Mouse (Mus musculus): ENCODE measurements around the gene Fbln1. TPM values are rescaled to one million over a fixed set of nuclear protein-coding genes. Genes with fewer than 3 reads are reported as not detected.

Fbln1 gene
- polyA plus RNA-seq, 1 experiment from 2014 or later: 147 TPM

DNA sequence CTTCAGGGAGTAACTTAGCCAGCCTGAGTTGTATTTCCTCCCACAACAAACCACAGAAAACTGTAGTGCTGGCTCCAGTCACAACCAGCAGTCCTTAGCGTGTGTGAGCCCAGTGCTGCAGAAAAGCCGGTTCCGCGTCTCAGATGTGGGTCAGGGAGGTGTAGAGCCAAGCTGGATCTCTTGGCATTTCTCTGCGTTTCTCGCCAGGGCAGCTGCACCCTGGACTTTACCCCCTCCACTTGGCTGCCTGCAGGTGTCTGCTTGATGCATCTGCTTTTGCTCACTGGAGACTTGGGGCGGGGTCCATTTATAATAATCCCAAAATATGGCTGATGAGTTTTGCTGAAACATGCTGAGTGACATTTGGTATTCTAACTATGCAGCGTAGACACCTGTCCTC, 71.5 kb downstream of the Fbln1 start:
- H3K9me3 ChIP-seq (ENCODE audit: control insufficient read depth, low read length): no peaks in the 10 kb centered on the region
- ATAC-seq (replicated peaks; ENCODE audit: low FRiP score): no peak
- H3K27ac ChIP-seq (ENCODE audit: low read depth, low read length): no peak overlapping the region
- no peaks in the 10 kb centered on the region for H3K27me3 ChIP-seq (ENCODE audit: control insufficient read depth, insufficient read depth, low read length)
- no peak overlapping the region for H3K4me2 ChIP-seq (ENCODE audit: low read depth, low read length, severe bottlenecking)
- no peak overlapping the region for H3K4me3 ChIP-seq (ENCODE audit: low read depth, low read length)
- no peak for DNase-seq (ENCODE audit: low spot score)
- 94% methylated on average over 8 of the region's 8 CpGs for whole genome bisulfite sequencing
- peaks cover 5% of the 10 kb centered on the region; the same call in 1 of the 2 replicates for H3K4me1 ChIP-seq (replicated peaks; ENCODE audit: control insufficient read depth, insufficient read depth, low read length)
- no peak overlapping the region for H3K9ac ChIP-seq (ENCODE audit: low read length)
- no peaks in the 10 kb centered on the region for H3K36me3 ChIP-seq (ENCODE audit: control insufficient read depth, insufficient read depth, low read length)

- no peak overlapping the region for H3K9ac ChIP-seq (ENCODE audit: low read length)
- no peaks in the 10 kb centered on the region for H3K27me3 ChIP-seq (ENCODE audit: control insufficient read depth, insufficient read depth, low read length)
- H3K27ac ChIP-seq (ENCODE audit: low read depth, low read length): no peak overlapping the region
- no peak for ATAC-seq (replicated peaks; ENCODE audit: low FRiP score)
- H3K4me2 ChIP-seq (ENCODE audit: low read depth, low read length, severe bottlenecking): no peak overlapping the region
- no peak overlapping the region for H3K4me3 ChIP-seq (ENCODE audit: low read depth, low read length)
- no peak for DNase-seq (ENCODE audit: low spot score)
- H3K4me1 ChIP-seq (replicated peaks; ENCODE audit: control insufficient read depth, insufficient read depth, low read length): no peaks in the 10 kb centered on the region
- H3K36me3 ChIP-seq (ENCODE audit: control insufficient read depth, insufficient read depth, low read length): no peaks in the 10 kb centered on the region
- 93% methylated on average over 5 of the region's 5 CpGs for WGBS
- no peaks in the 10 kb centered on the region for H3K9me3 ChIP-seq (ENCODE audit: control insufficient read depth, low read length)
Measured at GRCm38 (mm10) chr15:85278986-85279385, 73.2 kb downstream of the Fbln1 start.

GRCm38 (mm10) chr15:85282021-85282420, 76.3 kb downstream of the Fbln1 start:
- no peaks in the 10 kb centered on the region for H3K27me3 ChIP-seq (ENCODE audit: control insufficient read depth, insufficient read depth, low read length)
- H3K4me3 ChIP-seq (ENCODE audit: low read depth, low read length): no peak overlapping the region
- H3K9me3 ChIP-seq (ENCODE audit: control insufficient read depth, low read length): no peaks in the 10 kb centered on the region
- ATAC-seq (replicated peaks; ENCODE audit: low FRiP score): no peak
- no peak overlapping the region for H3K27ac ChIP-seq (ENCODE audit: low read depth, low read length)
- no peaks in the 10 kb centered on the region for H3K4me1 ChIP-seq (replicated peaks; ENCODE audit: control insufficient read depth, insufficient read depth, low read length)
- DNase-seq (ENCODE audit: low spot score): no peak
- 87% methylated on average over 5 of the region's 5 CpGs for whole genome bisulfite sequencing
- no peak overlapping the region for H3K4me2 ChIP-seq (ENCODE audit: low read depth, low read length, severe bottlenecking)
- no peak overlapping the region for H3K9ac ChIP-seq (ENCODE audit: low read length)
- H3K36me3 ChIP-seq (ENCODE audit: control insufficient read depth, insufficient read depth, low read length): no peaks in the 10 kb centered on the region

GRCm38 (mm10) chr15:85284651-85285050, 78.9 kb downstream of the Fbln1 start:
- ATAC-seq (replicated peaks; ENCODE audit: low FRiP score) (no peak), DNase-seq (ENCODE audit: low spot score) (no peak)
- 92% methylated on average over 6 of the region's 6 CpGs for WGBS
- H3K36me3 ChIP-seq (ENCODE audit: control insufficient read depth, insufficient read depth, low read length): no peaks in the 10 kb centered on the region
- no peaks in the 10 kb centered on the region for H3K27me3 ChIP-seq (ENCODE audit: control insufficient read depth, insufficient read depth, low read length)
- H3K9ac ChIP-seq (ENCODE audit: low read length): no peak overlapping the region
- no peaks in the 10 kb centered on the region for H3K9me3 ChIP-seq (ENCODE audit: control insufficient read depth, low read length)
- no peak overlapping the region for H3K4me3 ChIP-seq (ENCODE audit: low read depth, low read length)
- no peak overlapping the region for H3K4me2 ChIP-seq (ENCODE audit: low read depth, low read length, severe bottlenecking)
- H3K27ac ChIP-seq (ENCODE audit: low read depth, low read length): no peak overlapping the region
- no peaks in the 10 kb centered on the region for H3K4me1 ChIP-seq (replicated peaks; ENCODE audit: control insufficient read depth, insufficient read depth, low read length)

DNA sequence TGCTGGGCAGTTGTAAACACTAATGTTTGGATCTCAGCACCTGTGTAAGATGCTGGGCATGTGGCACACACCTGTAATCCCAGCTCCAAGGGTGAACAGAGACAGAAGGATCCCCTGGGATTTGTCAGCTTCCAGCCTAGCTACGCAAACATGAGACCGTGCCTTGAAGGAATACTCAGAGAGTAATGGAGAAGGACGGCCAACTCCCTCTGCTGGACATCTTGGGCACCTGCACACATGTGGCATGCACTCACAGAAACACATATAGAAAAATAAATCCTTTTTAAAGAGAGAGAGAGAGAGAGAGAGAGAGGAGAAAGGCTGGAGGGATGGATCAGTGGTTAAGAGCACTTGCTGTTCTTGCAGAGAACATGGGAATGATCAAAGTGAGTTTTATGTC, 88.9 kb downstream of the Fbln1 start:
- 84% methylated on average over 3 of the region's 3 CpGs for WGBS
- Histone ChIP-seq H3K9me3 (ENCODE audit: control insufficient read depth, low read length) (no peaks in the 10 kb centered on the region), H3K4me2 (ENCODE audit: low read depth, low read length, severe bottlenecking) (no peak overlapping the region), H3K27ac (ENCODE audit: low read depth, low read length) (no peak overlapping the region), H3K4me3 (ENCODE audit: low read depth, low read length) (no peak overlapping the region), H3K27me3 (ENCODE audit: control insufficient read depth, insufficient read depth, low read length) (no peaks in the 10 kb centered on the region), H3K4me1 (replicated peaks; ENCODE audit: control insufficient read depth, insufficient read depth, low read length) (no peaks in the 10 kb centered on the region), H3K36me3 (ENCODE audit: control insufficient read depth, insufficient read depth, low read length) (no peaks in the 10 kb centered on the region), H3K9ac (ENCODE audit: low read length) (no peak overlapping the region)
- ATAC-seq (replicated peaks; ENCODE audit: low FRiP score) (no peak), DNase-seq (ENCODE audit: low spot score) (no peak)

DNA sequence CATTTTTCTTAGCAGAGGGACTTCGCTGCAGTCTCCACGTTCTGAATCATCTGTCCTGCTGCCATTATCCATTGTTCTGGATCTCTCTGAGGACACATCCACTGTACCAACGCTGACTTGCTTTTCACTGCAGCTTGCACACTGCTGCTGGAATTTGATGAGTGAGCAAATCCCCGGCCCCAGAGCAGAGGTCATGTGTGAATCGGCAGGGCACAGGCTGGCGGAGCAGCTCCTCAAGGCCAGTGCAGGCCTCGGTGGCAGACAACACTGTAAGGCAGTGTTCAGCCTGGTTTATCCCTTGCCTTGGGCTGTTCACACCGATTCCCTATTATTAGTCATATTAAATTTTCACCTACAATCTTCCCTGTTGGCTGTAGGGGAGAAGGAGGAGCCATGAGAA, 89.8 kb downstream of the Fbln1 start:
- WGBS: 79% methylated on average over 8 of the region's 8 CpGs
- Histone ChIP-seq H3K27me3 (ENCODE audit: control insufficient read depth, insufficient read depth, low read length) (no peaks in the 10 kb centered on the region), H3K4me1 (replicated peaks; ENCODE audit: control insufficient read depth, insufficient read depth, low read length) (no peaks in the 10 kb centered on the region), H3K4me2 (ENCODE audit: low read depth, low read length, severe bottlenecking) (no peak overlapping the region), H3K4me3 (ENCODE audit: low read depth, low read length) (no peak overlapping the region), H3K36me3 (ENCODE audit: control insufficient read depth, insufficient read depth, low read length) (no peaks in the 10 kb centered on the region), H3K27ac (ENCODE audit: low read depth, low read length) (no peak overlapping the region), H3K9me3 (ENCODE audit: control insufficient read depth, low read length) (no peaks in the 10 kb centered on the region), H3K9ac (ENCODE audit: low read length) (no peak overlapping the region)
- ATAC-seq (replicated peaks; ENCODE audit: low FRiP score) (no peak), DNase-seq (ENCODE audit: low spot score) (no peak)

DNA sequence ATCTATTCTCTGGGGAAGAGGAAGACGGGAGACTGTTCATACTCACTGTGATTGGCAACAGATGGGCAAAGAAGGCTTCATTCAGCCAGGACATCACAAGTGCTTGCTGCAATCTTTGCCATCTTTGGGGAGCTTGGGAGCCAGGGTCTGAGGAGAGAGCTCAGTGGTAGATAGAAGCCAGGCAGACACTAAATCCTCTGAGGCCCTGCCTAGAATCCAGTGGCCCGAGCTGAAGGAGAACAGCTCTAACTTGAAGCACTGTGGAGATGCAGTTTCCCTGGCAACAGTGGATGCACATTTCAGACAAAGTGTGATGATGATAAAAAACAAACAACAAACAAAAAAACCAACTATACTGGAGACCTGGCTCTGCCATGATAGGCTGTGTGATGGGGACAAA, 90.2 kb downstream of the Fbln1 start:
- H3K27ac ChIP-seq (ENCODE audit: low read depth, low read length): no peak overlapping the region
- DNase-seq (ENCODE audit: low spot score) (no peak), ATAC-seq (replicated peaks; ENCODE audit: low FRiP score) (no peak)
- H3K4me3 ChIP-seq (ENCODE audit: low read depth, low read length): no peak overlapping the region
- H3K4me1 ChIP-seq (replicated peaks; ENCODE audit: control insufficient read depth, insufficient read depth, low read length): no peaks in the 10 kb centered on the region
- no peaks in the 10 kb centered on the region for H3K36me3 ChIP-seq (ENCODE audit: control insufficient read depth, insufficient read depth, low read length)
- H3K27me3 ChIP-seq (ENCODE audit: control insufficient read depth, insufficient read depth, low read length): no peaks in the 10 kb centered on the region
- H3K9me3 ChIP-seq (ENCODE audit: control insufficient read depth, low read length): no peaks in the 10 kb centered on the region
- no peak overlapping the region for H3K9ac ChIP-seq (ENCODE audit: low read length)
- H3K4me2 ChIP-seq (ENCODE audit: low read depth, low read length, severe bottlenecking): no peak overlapping the region
- 75% methylated on average over 2 of the region's 2 CpGs for WGBS

- Histone ChIP-seq H3K27me3 (ENCODE audit: control insufficient read depth, insufficient read depth, low read length) (no peaks in the 10 kb centered on the region), H3K9ac (ENCODE audit: low read length) (no peak overlapping the region), H3K36me3 (ENCODE audit: control insufficient read depth, insufficient read depth, low read length) (no peaks in the 10 kb centered on the region), H3K4me1 (replicated peaks; ENCODE audit: control insufficient read depth, insufficient read depth, low read length) (no peaks in the 10 kb centered on the region), H3K9me3 (ENCODE audit: control insufficient read depth, low read length) (no peaks in the 10 kb centered on the region), H3K4me3 (ENCODE audit: low read depth, low read length) (no peak overlapping the region), H3K27ac (ENCODE audit: low read depth, low read length) (no peak overlapping the region), H3K4me2 (ENCODE audit: low read depth, low read length, severe bottlenecking) (no peak overlapping the region)
- DNase-seq (ENCODE audit: low spot score): no peak
- no peak for ATAC-seq (replicated peaks; ENCODE audit: low FRiP score)
- WGBS: 87% methylated on average over 3 of the region's 3 CpGs
Measured at GRCm38 (mm10) chr15:85296538-85296937, 90.8 kb downstream of the Fbln1 start.

- Histone ChIP-seq H3K4me2 (ENCODE audit: low read depth, low read length, severe bottlenecking) (no peak overlapping the region), H3K27ac (ENCODE audit: low read depth, low read length) (no peak overlapping the region)
- 64% methylated on average over 17 of the region's 17 CpGs for WGBS
Measured at GRCm38 (mm10) chr15:85298167-85298781, 92.5 kb downstream of the Fbln1 start.

More at GRCm38 (mm10) chr15:85298167-85298781, 92.5 kb downstream of the Fbln1 start:
- no peaks in the 10 kb centered on the region for H3K9me3 ChIP-seq (ENCODE audit: control insufficient read depth, low read length)
- no peak overlapping the region for H3K9ac ChIP-seq (ENCODE audit: low read length)
- no peak overlapping the region for H3K4me3 ChIP-seq (ENCODE audit: low read depth, low read length)
- DNase-seq (ENCODE audit: low spot score) (no peak), ATAC-seq (replicated peaks; ENCODE audit: low FRiP score) (no peak)
- H3K27me3 ChIP-seq (ENCODE audit: control insufficient read depth, insufficient read depth, low read length): no peaks in the 10 kb centered on the region
- no peaks in the 10 kb centered on the region for H3K36me3 ChIP-seq (ENCODE audit: control insufficient read depth, insufficient read depth, low read length)
- H3K4me1 ChIP-seq (replicated peaks; ENCODE audit: control insufficient read depth, insufficient read depth, low read length): no peaks in the 10 kb centered on the region
